Mouse (Mus musculus): ENCODE results near the gene Ints1.

DNA sequence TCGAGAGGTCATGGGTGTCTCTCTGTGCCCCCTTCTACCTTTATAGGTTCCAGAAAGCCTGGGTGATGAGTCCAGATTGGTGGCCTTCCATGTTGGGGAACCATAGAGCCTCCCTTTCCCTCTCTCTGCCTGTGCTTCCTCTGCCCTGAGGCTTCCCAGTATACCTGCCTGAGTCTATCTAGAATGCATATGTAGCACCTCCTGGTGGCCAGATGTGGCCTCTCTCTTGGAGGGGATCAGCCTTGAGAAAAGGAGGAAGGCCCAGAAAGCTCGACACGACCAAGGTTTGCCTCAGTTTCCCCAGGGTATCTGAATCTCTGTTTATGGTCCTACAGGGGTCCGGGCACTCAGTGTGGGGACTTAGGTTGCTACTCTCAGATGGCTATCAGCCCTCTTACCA is 43.3 kb upstream of the Ints1 start:
- peak; percentile 66 for TF ChIP-seq CTCF (conservative IDR thresholded peaks at IDR 0.05; ENCODE audit: insufficient read depth, insufficient read length, low read depth, low read length)
- no peak for TF ChIP-seq POLR2A (IDR thresholded peaks at IDR 0.05; ENCODE audit: low read depth, low read length)
